Mouse (Mus musculus) mouse embryonic stem cell (cell line): Measurements from ENCODE around the gene Sult2b1.

Experiments used
- in situ Hi-C, 2 experiments: fragments of 300-500 bp; cut with MboI; formaldehyde crosslinking; loops; 1 replicate in 1 of 2; 3 replicates in 1 of 2; pipeline ENCODE4 v1.14.3; 2019 to 2020; ENCODE audit warnings: low sequenced_read_pairs in 2 of 2, low pct_unique_long_range_greater_than_20kb in 1 of 2, mixed read lengths in 1 of 2; ENCODE audit not compliant: unreplicated experiment in 1 of 2

Sult2b1 gene

DNA sequence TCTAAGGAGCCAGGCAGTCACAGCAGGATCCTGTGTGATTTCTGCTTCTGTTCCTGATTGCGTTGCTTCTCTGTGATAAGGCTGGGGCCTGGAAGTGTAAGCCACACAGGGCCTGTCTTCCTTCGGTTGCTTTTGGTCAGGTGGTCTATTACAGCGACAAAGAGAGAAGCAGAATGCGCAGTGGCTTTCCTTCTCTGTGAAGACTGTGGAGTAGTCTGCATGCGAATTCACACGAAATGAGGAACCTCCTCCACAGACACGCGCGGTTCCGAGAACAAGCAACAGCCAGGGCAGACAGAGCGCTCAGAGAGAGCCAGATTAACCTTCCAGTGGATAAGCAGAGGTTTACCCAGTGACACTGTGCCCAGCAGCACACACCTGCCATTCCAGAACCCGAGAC lies 43.2 kb downstream of the Sult2b1 start:
- in situ Hi-C loops = no loop called here

DNA sequence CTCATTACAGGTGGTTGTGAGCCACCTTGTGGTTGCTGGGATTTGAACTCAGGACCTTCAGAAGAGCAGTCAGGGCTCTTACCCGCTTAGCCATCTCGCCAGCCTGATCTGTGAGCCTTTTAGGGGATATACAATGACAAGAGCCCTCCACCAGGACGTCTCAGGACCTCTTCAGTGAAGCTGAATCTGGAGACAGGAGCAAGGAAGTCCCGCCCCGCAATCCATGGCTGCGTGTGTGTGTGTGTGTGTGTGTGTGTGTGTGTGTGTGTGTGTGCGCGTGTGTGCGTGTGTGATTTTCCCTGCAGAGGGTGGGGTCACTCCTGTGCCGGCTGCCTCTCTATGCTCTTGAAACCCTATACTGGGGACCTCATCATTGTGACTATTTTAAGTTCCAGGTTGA lies 44.6 kb downstream of the Sult2b1 start:
- in situ Hi-C loops = loop anchor here in 1 of 2 experiments (10.0 kb wide), 1 partner anchor 185 kb away; the partner anchor contains the start of genes Ccdc114 and Emp3

- in situ Hi-C loops = loop anchor here in 1 of 2 experiments (10.0 kb wide), 1 partner anchor 186 kb away; the partner anchor contains the start of genes Ccdc114 and Emp3
Observed at GRCm38 (mm10) chr7:45739162-45739763, 45.2 kb downstream of the Sult2b1 start.

DNA sequence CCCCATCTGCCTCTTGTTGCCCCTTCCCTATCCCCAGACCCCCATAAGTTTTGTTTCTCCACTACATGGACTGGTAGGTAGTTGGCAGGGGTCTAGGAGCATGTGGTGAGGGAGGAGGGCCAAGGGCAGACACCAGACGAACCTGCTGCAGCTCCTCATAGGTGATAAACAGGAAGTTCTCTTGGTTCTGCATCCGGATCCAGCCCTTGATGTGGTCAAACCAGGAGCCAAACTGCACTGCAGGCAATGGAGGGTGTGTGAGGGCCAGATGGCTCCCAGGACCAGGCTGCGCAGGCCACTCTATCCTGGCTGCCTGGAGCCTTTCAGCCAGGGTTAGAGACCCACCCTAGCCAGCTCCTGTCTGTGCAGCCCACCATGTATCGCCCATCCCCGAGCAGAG lies 51.0 kb downstream of the Sult2b1 start:
- in situ Hi-C loops = loop anchor here (5.0 to 10.0 kb wide), 2 partner anchors 74 to 191 kb away; partner anchors contain the start of genes Ccdc114 (in 1 of the 2) and Emp3 (in 1 of the 2)

GRCm38 (mm10) chr7:45730727-45731431 lies 53.6 kb downstream of the Sult2b1 start:
- in situ Hi-C loops = loop anchor here (5.0 to 10.0 kb wide), 2 partner anchors 76 to 194 kb away; partner anchors contain the start of genes Ccdc114 (in 1 of the 2) and Emp3 (in 1 of the 2)

- in situ Hi-C loops = no loop called here
Observed at GRCm38 (mm10) chr7:45727625-45728024, 56.8 kb downstream of the Sult2b1 start.

GRCm38 (mm10) chr7:45726419-45726818 lies 58.0 kb downstream of the Sult2b1 start:
- in situ Hi-C loops = no loop called here

DNA sequence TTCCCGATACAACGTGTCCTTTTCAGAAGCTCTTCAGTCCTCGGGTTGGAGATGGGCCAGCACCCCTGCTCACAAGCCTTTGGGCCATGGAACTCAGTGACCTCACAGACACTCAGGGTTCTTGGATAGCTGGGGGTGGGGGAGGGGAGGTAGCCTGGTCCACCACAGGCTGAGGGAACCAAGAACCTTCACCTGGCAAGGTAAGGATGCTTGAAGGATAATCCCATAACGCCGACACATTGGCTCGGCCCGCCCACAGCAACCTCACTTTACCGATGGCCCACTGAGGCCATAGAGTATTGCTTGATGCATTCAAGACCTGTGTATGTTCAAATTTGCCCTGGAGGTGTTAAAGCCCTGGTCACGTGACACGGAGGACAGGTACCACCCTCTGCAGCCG lies 58.8 kb downstream of the Sult2b1 start, which contains the start of gene Spaca4:
Spaca4 (minus strand) TSS at position 101 of the 400 bp plus-strand sequence.
- in situ Hi-C loops = no loop called here

DNA sequence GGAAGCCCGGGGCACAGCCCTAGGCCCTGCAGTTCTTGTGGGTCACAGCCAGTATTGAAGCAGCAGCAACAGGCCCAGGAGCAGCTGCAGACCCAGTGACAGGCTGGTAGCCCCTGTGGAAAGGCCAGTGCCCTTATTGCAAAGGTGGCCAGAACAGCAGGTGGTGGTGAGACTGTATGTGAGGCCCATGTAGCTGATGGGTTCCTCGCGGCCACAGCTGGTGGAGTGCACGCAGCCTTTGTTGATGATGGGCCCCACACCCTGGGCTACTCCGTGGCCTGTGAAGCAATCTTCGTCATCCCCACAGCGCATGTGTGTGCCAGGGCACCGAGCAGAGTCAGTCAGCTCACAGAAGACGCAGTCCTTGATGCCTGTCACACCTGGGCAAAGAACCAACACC lies 59.3 kb downstream of the Sult2b1 start:
- in situ Hi-C loops = no loop called here

DNA sequence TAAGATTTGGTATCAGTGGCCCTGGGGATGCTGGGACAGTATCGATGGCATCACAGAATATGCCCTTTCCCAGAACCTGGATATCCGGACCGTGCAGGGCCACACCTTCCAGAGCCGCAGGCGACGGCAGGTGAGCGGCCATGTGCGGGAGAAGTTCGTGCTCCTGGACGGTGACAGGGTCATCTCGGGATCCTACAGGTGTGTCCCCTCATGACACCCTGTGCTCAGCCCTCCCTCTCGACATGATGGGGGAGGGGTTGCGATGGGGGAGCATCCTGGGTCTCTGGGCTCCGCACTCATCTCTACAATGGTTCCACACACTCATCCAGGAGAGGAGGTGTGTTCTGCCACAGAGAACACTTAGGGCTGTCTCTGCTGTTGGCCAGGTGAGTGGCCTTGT lies 60.7 kb downstream of the Sult2b1 start:
- in situ Hi-C loops = no loop called here

DNA sequence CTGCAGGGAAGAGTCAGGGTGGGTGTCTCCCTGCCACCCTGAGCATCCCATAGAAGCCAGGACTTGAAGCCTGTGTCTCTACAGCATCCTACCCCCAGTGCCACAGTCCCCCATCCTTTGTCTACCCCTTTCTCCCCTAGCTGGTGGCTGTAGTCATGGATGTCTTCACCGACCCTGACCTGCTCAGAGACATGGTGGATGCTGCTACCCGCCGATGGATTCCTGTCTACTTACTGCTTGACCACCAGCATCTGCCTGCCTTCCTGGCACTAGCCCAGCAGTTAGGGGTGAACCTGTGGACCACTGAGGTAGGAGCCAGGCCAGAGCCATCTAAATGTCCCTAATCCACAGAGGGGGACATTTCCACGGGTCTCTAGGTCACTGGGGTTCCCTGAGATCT lies 61.2 kb downstream of the Sult2b1 start:
- in situ Hi-C loops = no loop called here

- in situ Hi-C loops = no loop called here
Observed at GRCm38 (mm10) chr7:45722348-45722713, 62.1 kb downstream of the Sult2b1 start.

- in situ Hi-C loops = no loop called here
Observed at GRCm38 (mm10) chr7:45721642-45722347, 62.7 kb downstream of the Sult2b1 start.

DNA sequence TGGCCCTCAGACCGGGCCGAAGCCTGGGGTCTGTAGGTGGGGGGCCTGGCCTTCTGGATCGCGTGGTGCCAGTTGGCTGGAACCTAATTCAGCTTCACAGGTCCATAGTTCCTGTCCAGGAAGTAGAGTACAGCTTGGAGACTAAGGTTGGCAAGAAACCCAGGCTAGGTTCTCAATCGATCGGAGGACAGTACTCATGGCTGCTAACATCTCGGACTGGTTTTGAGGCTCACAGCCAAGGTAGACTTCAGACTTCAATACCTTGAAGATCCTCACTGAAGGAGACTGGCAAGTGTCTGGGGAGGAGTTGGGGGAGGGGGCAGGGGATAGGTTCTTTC lies 63.3 kb downstream of the Sult2b1 start:
- in situ Hi-C loops = no loop called here

GRCm38 (mm10) chr7:45720413-45721233 lies 63.8 kb downstream of the Sult2b1 start, which contains the start of gene Fam83e:
Gene Fam83e (plus strand): TSS chr7:45721212.
- in situ Hi-C loops = no loop called here

- in situ Hi-C loops = no loop called here
Observed at GRCm38 (mm10) chr7:45719738-45720412, 64.6 kb downstream of the Sult2b1 start.

- in situ Hi-C loops = no loop called here
Observed at GRCm38 (mm10) chr7:45719180-45719579, 65.3 kb downstream of the Sult2b1 start.

- in situ Hi-C loops = no loop called here
Observed at GRCm38 (mm10) chr7:45718331-45718730, 66.1 kb downstream of the Sult2b1 start.
